8 mouse cellular contexts compared by ENCODE assay signal in the genomic region with DNA sequence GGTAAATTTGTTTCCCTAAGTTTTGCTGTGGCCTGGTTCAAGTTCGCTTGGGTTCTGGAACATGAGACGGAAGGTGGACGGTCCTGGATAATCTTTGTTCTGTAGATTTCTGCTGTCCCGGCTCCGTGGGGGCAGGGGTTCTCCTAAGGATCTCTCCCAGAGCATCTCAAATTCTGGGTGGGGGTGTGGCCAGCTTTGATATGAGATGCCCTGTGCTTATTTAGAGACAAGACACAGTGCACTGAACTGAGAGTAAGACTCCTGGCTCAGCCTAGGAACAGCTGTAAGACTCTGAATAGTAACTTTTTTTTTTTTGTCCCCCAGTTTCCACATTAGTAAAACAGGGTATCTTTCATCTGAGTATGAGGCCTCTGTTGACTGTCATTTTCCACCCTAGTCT. TPM values are rescaled to one million over a fixed set of nuclear protein-coding genes. Genes with fewer than 3 reads are reported as not detected.
DNase-seq lines count a peak whose midpoint lies in the region; ATAC-seq and TF ChIP-seq lines count a peak whose summit lies in the region.

No protein-coding gene starts in this region.

- H3K4me1 ChIP-seq in kidney, embryonic 15.5 days: peaks cover 18% of the 10 kb centered on the region
- H3K4me1 ChIP-seq in forebrain, embryonic 14.5 days (ENCODE audit: control insufficient read depth, insufficient read depth, low read length): peaks cover 12% of the 10 kb centered on the region; the same call in 1 of the 2 replicates
- peaks cover 14% of the 10 kb centered on the region for H3K4me1 ChIP-seq in liver, postnatal 0 days (ENCODE audit: insufficient read depth)

- H3K4me3 ChIP-seq in kidney, embryonic 15.5 days (replicated peaks): peak overlapping the region; percentile 86
- peak overlapping the region; percentile 81 for H3K4me3 ChIP-seq in forebrain, embryonic 14.5 days (ENCODE audit: low read depth, low read length)
- H3K4me3 ChIP-seq in liver, postnatal 0 days (ENCODE audit: low read depth, low read length): peak overlapping the region; percentile 82

- no peak for DNase-seq in kidney, postnatal 14 days
- DNase-seq in R1 (ENCODE audit: low read depth, low spot score): peak; percentile 46
- no peak for DNase-seq in forebrain, embryonic 14.5 days (ENCODE audit: low spot score)
- DNase-seq in liver, postnatal 0 days: no peak
- no peak for DNase-seq in right cerebral cortex, postnatal 10 days (ENCODE audit: low spot score in 2 of 2)
- no peak for DNase-seq in layer of hippocampus, postnatal 14 days (ENCODE audit: low spot score in 2 of 2)
- no peak for DNase-seq in spleen, postnatal 36 days (ENCODE audit: low spot score in 2 of 2)

- H3K27ac ChIP-seq in kidney, embryonic 15.5 days: peak overlapping the region; percentile 83
- no peak overlapping the region for H3K27ac ChIP-seq in forebrain, embryonic 14.5 days (ENCODE audit: low read depth, low read length)
- H3K27ac ChIP-seq in liver, postnatal 0 days (ENCODE audit: low read depth): no peak overlapping the region

- no peak for TF ChIP-seq EP300 in liver, postnatal 0 days (IDR thresholded peaks at IDR 0.05; ENCODE audit: low read depth)

- peaks cover 27% of the 10 kb centered on the region for H3K36me3 ChIP-seq in kidney, embryonic 15.5 days
- H3K36me3 ChIP-seq in forebrain, embryonic 14.5 days (ENCODE audit: control insufficient read depth, insufficient read depth, low read length): peaks cover 5% of the 10 kb centered on the region; the same call in 1 of the 2 replicates
- peaks cover 6% of the 10 kb centered on the region; the same call in 1 of the 2 replicates for H3K36me3 ChIP-seq in liver, postnatal 0 days (replicated peaks; ENCODE audit: insufficient read depth, low read length)

- no peaks in the 10 kb centered on the region for H3K9me3 ChIP-seq in kidney, embryonic 15.5 days (replicated peaks)
- no peaks in the 10 kb centered on the region for H3K9me3 ChIP-seq in forebrain, embryonic 14.5 days (replicated peaks; ENCODE audit: control insufficient read depth, low read length)
- H3K9me3 ChIP-seq in liver, postnatal 0 days (ENCODE audit: low read length): no peaks in the 10 kb centered on the region

- peak overlapping the region; percentile 79 for H3K9ac ChIP-seq in kidney, embryonic 15.5 days
- H3K9ac ChIP-seq in forebrain, embryonic 14.5 days (ENCODE audit: low read length): peak overlapping the region; percentile 80
- H3K9ac ChIP-seq in liver, postnatal 0 days (replicated peaks): peak overlapping the region; percentile 75

- no peak for ATAC-seq in kidney, embryonic 15.5 days (replicated peaks; ENCODE audit: low FRiP score)
- ATAC-seq in forebrain, embryonic 14.5 days: no peak
- no peak for ATAC-seq in liver, postnatal 0 days

- no peaks in the 10 kb centered on the region; the same call in 1 of the 2 replicates for H3K27me3 ChIP-seq in kidney, embryonic 15.5 days
- H3K27me3 ChIP-seq in forebrain, embryonic 14.5 days (replicated peaks; ENCODE audit: control insufficient read depth, insufficient read depth, low read length): no peaks in the 10 kb centered on the region
- H3K27me3 ChIP-seq in liver, postnatal 0 days (ENCODE audit: insufficient read depth, low read length): no peaks in the 10 kb centered on the region

- peak overlapping the region; percentile 97 for H3K4me2 ChIP-seq in kidney, embryonic 15.5 days
- H3K4me2 ChIP-seq in forebrain, embryonic 14.5 days (ENCODE audit: low read length): peak overlapping the region; percentile 94
- peak overlapping the region; percentile 89 for H3K4me2 ChIP-seq in liver, postnatal 0 days (ENCODE audit: low read depth, low read length)

- TF ChIP-seq CTCF in liver, postnatal 0 days (IDR thresholded peaks at IDR 0.05; ENCODE audit: low read depth): no peak

- under 1% methylated on average over 5 of the region's 5 CpGs for WGBS in kidney, embryonic 15.5 days
- 1% methylated on average over 5 of the region's 5 CpGs for WGBS in forebrain, embryonic 14.5 days
- 1% methylated on average over 5 of the region's 5 CpGs for WGBS in liver, postnatal 0 days (ENCODE audit: insufficient replicate concordance)

RNA-seq across cellular contexts. Expression of gene Ccdc134, which starts 0.7 kb away (rescaled TPM):
- polyA plus RNA-seq in kidney, embryonic 15.5 days (2015; fragmentation: Nextera tagmentation; extraction: Ambion mirVana): 18.4 and 19.8 TPM in 2 replicates
- polyA plus RNA-seq in forebrain, embryonic 14.5 days (2014; fragmentation: Nextera tagmentation; extraction: Ambion mirVana): 12.8 and 15.5 TPM in 2 replicates
- 3.6 and 4.0 TPM in 2 replicates for polyA plus RNA-seq in liver, postnatal 0 days (2015; fragmentation: Nextera tagmentation; extraction: Ambion mirVana)
- total RNA-seq in layer of hippocampus, postnatal 14 days (2021): 10 to 100 TPM; 12.7 to 16.2 TPM

RNA-seq across cellular contexts. Expression of gene Srebf2, which starts 18.6 kb away (rescaled TPM):
- polyA plus RNA-seq in kidney, embryonic 15.5 days (2015; fragmentation: Nextera tagmentation; extraction: Ambion mirVana): 126 and 147 TPM in 2 replicates
- 99.6 and 139 TPM in 2 replicates for polyA plus RNA-seq in forebrain, embryonic 14.5 days (2014; fragmentation: Nextera tagmentation; extraction: Ambion mirVana)
- 30.3 and 33.6 TPM in 2 replicates for polyA plus RNA-seq in liver, postnatal 0 days (2015; fragmentation: Nextera tagmentation; extraction: Ambion mirVana)
- total RNA-seq in layer of hippocampus, postnatal 14 days (2021): 100 to 1,000 TPM; 187 to 189 TPM

RNA-seq across cellular contexts. Expression of gene Mei1, which starts 58.6 kb away (rescaled TPM):
- 0.05 and 0.09 TPM in 2 replicates for polyA plus RNA-seq in kidney, embryonic 15.5 days (2015; fragmentation: Nextera tagmentation; extraction: Ambion mirVana)
- polyA plus RNA-seq in forebrain, embryonic 14.5 days (2014; fragmentation: Nextera tagmentation; extraction: Ambion mirVana): not detected in 2 replicates
- polyA plus RNA-seq in liver, postnatal 0 days (2015; fragmentation: Nextera tagmentation; extraction: Ambion mirVana): not detected in 2 replicates
- total RNA-seq in layer of hippocampus, postnatal 14 days (2021): under 1 TPM; 0.18 to 0.31 TPM
